Mouse (Mus musculus) C2C12 (cell line): ENCODE results near the gene Slamf6.

Experiments
- CEBPB ChIP-seq: IDR thresholded peaks from one replicate; pipeline ENCODE4 v1.6.1; 2011; ENCODE audit warnings: low read depth, mild to moderate bottlenecking, control low read depth, moderate library complexity
- CTCF ChIP-seq: IDR thresholded peaks from one replicate; pipeline ENCODE4 v1.5.1; 2011; ENCODE audit not compliant: control insufficient read depth, insufficient read depth, insufficient read length
- MAX ChIP-seq: IDR thresholded peaks from one replicate; pipeline ENCODE4 v1.6.1; 2011; ENCODE audit warnings: mild to moderate bottlenecking, control low read depth
- MYOG ChIP-seq: IDR thresholded peaks from one replicate; pipeline ENCODE4 v1.6.1; 2011; ENCODE audit not compliant: control insufficient read depth, insufficient read length; ENCODE audit errors: extremely low read depth
- USF1 ChIP-seq: IDR thresholded peaks from one replicate; pipeline ENCODE4 v1.6.1; 2011; ENCODE audit warnings: low read depth, mild to moderate bottlenecking, control low read depth, moderate library complexity

GRCm38 (mm10) chr1:171963613-171964012, 46.3 kb downstream of the Slamf6 start:
- TF ChIP-seq CTCF (no peak), MYOG (no peak), MAX (no peak), USF1 (no peak), CEBPB (no peak)
